Mouse (Mus musculus): Measurements from ENCODE around the gene Mras.

DNA sequence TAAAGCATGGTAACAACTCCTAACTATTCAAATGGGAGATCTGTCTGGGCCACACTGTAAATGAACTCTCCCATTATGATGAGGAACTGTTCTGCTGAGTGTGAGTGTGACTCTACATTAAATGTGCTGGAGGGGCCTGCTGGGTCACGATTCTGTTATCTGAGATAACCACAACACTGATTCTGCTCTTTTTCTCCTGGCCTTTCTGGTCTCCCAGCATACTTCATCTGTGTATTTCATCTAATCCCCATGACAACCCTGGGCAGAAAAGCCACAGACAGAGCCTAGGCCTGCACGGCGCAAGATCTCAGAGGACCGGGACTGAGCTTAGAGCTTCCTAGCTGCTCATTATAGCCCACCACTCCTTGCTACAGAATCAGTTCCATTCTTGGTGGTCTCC lies 4.7 kb downstream of the Mras start:
- TF ChIP-seq CTCF (conservative IDR thresholded peaks at IDR 0.05; ENCODE audit: insufficient read depth, insufficient read length, low read depth, low read length) = no peak
- TF ChIP-seq POLR2A (IDR thresholded peaks at IDR 0.05; ENCODE audit: low read depth, low read length) = no peak
